Mouse (Mus musculus) midbrain, embryonic 16.5 days (tissue): ENCODE measurements around the gene Cntnap2. TPM values are rescaled to one million over a fixed set of nuclear protein-coding genes. Genes with fewer than 3 reads are reported as not detected.

ENCODE experiments used
- ATAC-seq: fragments of 200-750 bp; cut with Nextera tagmentation; 2 replicates; pipeline ENCODE4 v1.8.0; 2017; ENCODE audit warnings: moderate TSS enrichment
- H3K27ac ChIP-seq: fragments of 300-500 bp; sonication (generic); 2 replicates; pipeline ENCODE4 v1.5.1; 2014; ENCODE audit warnings: mild to moderate bottlenecking, low read length, mixed read lengths
- H3K27me3 ChIP-seq: fragments of 300-500 bp; sonication (generic); 2 replicates; pipeline ENCODE4 v1.6.1; 2014; ENCODE audit warnings: low read depth, low read length, mixed read lengths; ENCODE audit not compliant: control insufficient read depth, insufficient read depth
- H3K36me3 ChIP-seq: fragments of 300-500 bp; sonication (generic); 2 replicates; pipeline ENCODE4 v1.6.1; 2014; ENCODE audit warnings: mild to moderate bottlenecking, low read length, moderate library complexity, mixed read lengths; ENCODE audit not compliant: control insufficient read depth, insufficient read depth
- H3K4me1 ChIP-seq: fragments of 300-500 bp; sonication (generic); 2 replicates; pipeline ENCODE4 v1.6.1; 2014; ENCODE audit warnings: mild to moderate bottlenecking, low read length, mixed read lengths; ENCODE audit not compliant: control insufficient read depth, insufficient read depth
- H3K4me2 ChIP-seq: fragments of 300-500 bp; sonication (generic); 2 replicates; pipeline ENCODE4 v1.6.1; 2014; ENCODE audit warnings: mild to moderate bottlenecking, low read length, mixed read lengths
- H3K4me3 ChIP-seq: fragments of 300-500 bp; sonication (generic); 2 replicates; pipeline ENCODE4 v1.5.1; 2014; ENCODE audit warnings: low read depth, mild to moderate bottlenecking, low read length, moderate library complexity, mixed read lengths
- H3K9ac ChIP-seq: fragments of 300-500 bp; sonication (generic); 2 replicates; pipeline ENCODE4 v1.6.1; 2014; ENCODE audit warnings: low read depth, low read length, mixed read lengths
- H3K9me3 ChIP-seq: fragments of 300-500 bp; sonication (generic); replicated peaks from 2 replicates; pipeline ENCODE4 v1.6.1; 2014; ENCODE audit warnings: mild to moderate bottlenecking, low read length, mixed read lengths; ENCODE audit not compliant: control insufficient read depth, poor library complexity, severe bottlenecking
- WGBS: fragments of 180-500 bp; shearing (Covaris S2); extraction: QIAGEN DNeasy Blood & Tissue Kit; methylation state at CpG from one replicate; pipeline ENCODE4 v1.1.7; 2014; 5-methylcytosine and 5-hydroxymethylcytosine counted together
- polyA plus RNA-seq: library from polyadenylated mRNA; unstranded; fragments of >200 nt; fragmentation: Nextera tagmentation; extraction: Ambion mirVana; gene quantifications from 2 replicates; pipeline ENCODE4 v1.2.1, GENCODE M21; 2015

The Cntnap2 gene
- polyA plus RNA-seq, 1 experiment from 2014 or later = 63.5 TPM

- peak overlapping the region; percentile 46; the same call in 1 of the 2 replicates for H3K9ac ChIP-seq
- no peaks in the 10 kb centered on the region for H3K27me3 ChIP-seq
- 0 out of 2 replicates have a peak overlapping the region, but pooled peaks have one; percentile 17 for H3K4me2 ChIP-seq
- peaks cover 16% of the 10 kb centered on the region for H3K4me1 ChIP-seq
- WGBS = 7% methylated on average over 3 of the region's 3 CpGs
- no peak overlapping the region for H3K4me3 ChIP-seq
- peak; percentile 70 for ATAC-seq
- H3K9me3 ChIP-seq = no peaks in the 10 kb centered on the region
- no peaks in the 10 kb centered on the region for H3K36me3 ChIP-seq
- peak overlapping the region; percentile 87 for H3K27ac ChIP-seq
These were observed 2180.3 kb downstream of the Cntnap2 start for GRCm38 (mm10) chr6:47239376-47239921.

DNA sequence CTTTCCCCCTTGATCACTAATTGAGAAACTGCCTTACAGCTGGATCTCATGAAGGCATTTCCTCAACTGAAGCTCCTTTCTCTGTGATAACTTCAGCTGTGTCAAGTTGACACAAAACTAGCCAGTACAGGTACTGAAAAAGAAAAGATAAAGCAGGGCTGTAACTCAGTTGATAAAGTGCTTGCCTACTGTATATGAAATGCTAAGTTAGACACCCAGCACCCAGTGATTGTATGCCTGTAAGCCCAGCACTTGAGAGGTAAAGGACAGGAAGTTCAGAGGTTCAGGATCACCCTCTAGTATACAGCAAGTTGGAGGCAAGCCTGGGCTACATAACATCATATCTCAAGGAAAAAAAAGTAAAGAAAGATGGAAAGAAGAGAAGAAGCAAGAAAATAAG is 2182.2 kb downstream of the Cntnap2 start:
- Histone ChIP-seq H3K4me1 (peaks cover 21% of the 10 kb centered on the region), H3K27me3 (no peaks in the 10 kb centered on the region), H3K36me3 (no peaks in the 10 kb centered on the region), H3K4me3 (no peak overlapping the region), H3K27ac (no peak overlapping the region), H3K4me2 (no peak overlapping the region), H3K9me3 (no peaks in the 10 kb centered on the region), H3K9ac (no peak overlapping the region)
- ATAC-seq = no peak

- Histone ChIP-seq H3K27me3 (no peaks in the 10 kb centered on the region), H3K4me2 (peak overlapping the region; percentile 55), H3K36me3 (no peaks in the 10 kb centered on the region), H3K4me1 (peaks cover 24% of the 10 kb centered on the region), H3K9ac (peak overlapping the region; percentile 72), H3K4me3 (peak overlapping the region; percentile 50), H3K9me3 (no peaks in the 10 kb centered on the region), H3K27ac (peak overlapping the region; percentile 88)
- ATAC-seq = peak; percentile 91
- WGBS = 15% methylated on average over 6 of the region's 6 CpGs
These were observed 2184.9 kb downstream of the Cntnap2 start for GRCm38 (mm10) chr6:47243863-47244606.

DNA sequence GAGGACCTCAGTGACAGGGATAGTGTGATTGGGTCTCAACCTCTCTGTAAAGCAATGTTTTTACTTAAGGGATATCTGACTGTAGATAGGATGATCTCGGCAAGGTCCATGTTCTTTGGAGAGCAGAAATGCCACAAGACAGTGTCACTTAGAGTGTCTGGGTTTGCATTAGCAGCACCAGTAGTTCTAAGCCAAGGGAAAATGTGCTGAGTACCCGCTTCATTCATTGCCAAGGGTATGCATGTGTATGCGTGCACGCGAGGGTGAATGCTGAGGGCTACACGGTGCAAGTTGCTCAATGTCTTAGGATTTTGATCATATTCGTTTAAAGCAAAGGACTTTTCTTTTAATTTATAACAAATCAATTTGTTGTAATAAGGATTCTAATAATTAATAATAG is 2185.5 kb downstream of the Cntnap2 start:
- H3K36me3 ChIP-seq = no peaks in the 10 kb centered on the region
- no peaks in the 10 kb centered on the region for H3K27me3 ChIP-seq
- H3K9me3 ChIP-seq = no peaks in the 10 kb centered on the region
- ATAC-seq = peak; percentile 87
- peak overlapping the region; percentile 88 for H3K27ac ChIP-seq
- 4% methylated on average over 7 of the region's 7 CpGs for WGBS
- peak overlapping the region; percentile 50 for H3K4me3 ChIP-seq
- H3K4me2 ChIP-seq = peak overlapping the region; percentile 55
- peak overlapping the region; percentile 72 for H3K9ac ChIP-seq
- peaks cover 18% of the 10 kb centered on the region for H3K4me1 ChIP-seq

- Histone ChIP-seq H3K4me1 (peaks cover 16% of the 10 kb centered on the region), H3K9me3 (no peaks in the 10 kb centered on the region), H3K27ac (no peak overlapping the region), H3K4me2 (no peak overlapping the region), H3K4me3 (no peak overlapping the region), H3K27me3 (no peaks in the 10 kb centered on the region), H3K36me3 (no peaks in the 10 kb centered on the region), H3K9ac (no peak overlapping the region)
- no peak for ATAC-seq
- WGBS = 82% methylated on average over 2 of the region's 2 CpGs
These were observed 2196.1 kb downstream of the Cntnap2 start for GRCm38 (mm10) chr6:47255270-47255669.

GRCm38 (mm10) chr6:47256227-47256887 is 2197.2 kb downstream of the Cntnap2 start:
- Histone ChIP-seq H3K9me3 (no peaks in the 10 kb centered on the region), H3K27ac (no peak overlapping the region), H3K4me3 (no peak overlapping the region), H3K27me3 (no peaks in the 10 kb centered on the region), H3K9ac (no peak overlapping the region), H3K36me3 (no peaks in the 10 kb centered on the region), H3K4me2 (no peak overlapping the region), H3K4me1 (peaks cover 13% of the 10 kb centered on the region)
- no peak for ATAC-seq
- 72% methylated on average over 4 of the region's 4 CpGs for WGBS

DNA sequence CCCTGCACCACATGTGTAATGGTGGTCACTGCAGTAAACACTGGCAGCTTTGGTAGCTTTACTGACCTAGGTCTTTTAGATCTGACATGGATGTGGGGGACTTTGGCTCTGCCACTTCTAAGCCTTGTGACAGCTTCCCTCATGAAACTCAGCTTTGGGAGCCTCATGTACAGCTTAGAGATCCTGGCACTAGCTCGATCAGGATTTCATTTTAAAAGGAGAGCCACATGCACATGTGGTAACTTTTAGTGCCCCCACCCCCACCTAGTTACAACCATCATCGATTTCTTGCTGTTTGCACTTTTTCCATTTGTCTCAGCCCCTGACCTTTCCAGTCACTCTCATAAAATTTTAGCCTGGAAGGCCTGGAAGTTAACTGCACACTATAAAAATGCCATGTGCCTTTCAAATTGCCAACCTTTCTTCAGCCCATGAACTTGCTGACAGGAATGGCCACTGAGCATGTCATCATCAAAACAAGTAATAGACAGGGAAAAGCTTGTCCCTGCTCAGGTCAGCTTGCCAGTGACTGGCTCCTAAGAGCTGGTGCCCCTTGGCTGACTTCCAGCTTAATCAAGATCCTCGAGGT is 2197.9 kb downstream of the Cntnap2 start:
- 62% methylated on average over 3 of the region's 3 CpGs for WGBS
- H3K4me1 ChIP-seq = peaks cover 13% of the 10 kb centered on the region
- no peaks in the 10 kb centered on the region for H3K36me3 ChIP-seq

DNA sequence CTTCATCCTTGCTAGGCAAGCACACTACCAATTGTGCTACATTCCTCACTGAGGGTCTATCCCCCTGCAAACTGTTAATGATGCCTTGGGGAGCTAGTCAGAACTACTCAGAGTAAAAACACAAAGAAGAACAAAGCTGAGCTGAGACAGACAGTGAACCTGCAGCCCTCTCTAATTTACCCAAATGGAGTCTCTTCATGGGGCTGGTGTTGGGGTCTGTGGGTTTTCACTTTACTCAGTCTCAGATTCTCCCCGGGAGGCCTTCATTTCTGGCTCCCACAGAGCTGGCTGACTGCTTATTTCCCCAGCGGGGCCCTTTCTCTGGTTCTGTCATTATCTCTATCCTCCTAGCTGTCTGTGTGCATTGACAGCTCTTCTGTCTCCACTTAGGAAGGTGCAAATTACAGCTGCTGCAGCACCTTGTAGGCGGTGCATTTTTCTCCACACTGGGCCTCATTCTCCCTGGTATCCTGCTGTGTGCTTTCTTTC is 2200.5 kb downstream of the Cntnap2 start:
- Histone ChIP-seq H3K4me1 (peaks cover 10% of the 10 kb centered on the region), H3K9ac (no peak overlapping the region), H3K27me3 (no peaks in the 10 kb centered on the region), H3K4me3 (no peak overlapping the region), H3K36me3 (no peaks in the 10 kb centered on the region), H3K9me3 (no peaks in the 10 kb centered on the region), H3K27ac (peak overlapping the region; percentile 65), H3K4me2 (no peak overlapping the region)
- 9% methylated on average over 3 of the region's 3 CpGs for WGBS
- ATAC-seq = peak; percentile 72

More for the DNA sequence above, 2197.9 kb downstream of the Cntnap2 start:
- Histone ChIP-seq H3K9ac (no peak overlapping the region), H3K27ac (no peak overlapping the region), H3K4me3 (no peak overlapping the region), H3K9me3 (no peaks in the 10 kb centered on the region), H3K27me3 (no peaks in the 10 kb centered on the region), H3K4me2 (no peak overlapping the region)
- no peak for ATAC-seq
